Mouse (Mus musculus) intestine, postnatal 0 days (tissue): Measurements from ENCODE around the gene Mfsd12. TPM values are rescaled to one million over a fixed set of nuclear protein-coding genes. Genes with fewer than 3 reads are reported as not detected.
A peak's percentile ranks its signal among the peaks of the same experiment; 100 is the strongest.

Source experiments
- ATAC-seq: fragments of 200-750 bp; cut with Nextera tagmentation; 2 replicates; pipeline ENCODE4 v1.8.0; 2017; ENCODE audit warnings: mild to moderate bottlenecking, moderate TSS enrichment, moderate library complexity
- H3K27ac ChIP-seq: fragments of 300-500 bp; sonication (generic); 2 replicates; pipeline ENCODE4 v1.5.1; 2014; ENCODE audit warnings: mild to moderate bottlenecking, low read depth, low read length, moderate library complexity
- H3K27me3 ChIP-seq: fragments of 300-500 bp; sonication (generic); replicated peaks from 2 replicates; pipeline ENCODE4 v1.6.1; 2014; ENCODE audit warnings: low read length, mixed read lengths; ENCODE audit not compliant: control insufficient read depth, insufficient read depth
- H3K36me3 ChIP-seq: fragments of 300-500 bp; sonication (generic); 2 replicates; pipeline ENCODE4 v1.6.1; 2014; ENCODE audit warnings: mild to moderate bottlenecking, moderate library complexity; ENCODE audit not compliant: control insufficient read depth, insufficient read depth
- H3K4me1 ChIP-seq: fragments of 300-500 bp; sonication (generic); replicated peaks from 2 replicates; pipeline ENCODE4 v1.6.1; 2014; ENCODE audit warnings: antibody characterized with exemption, low read length, mixed read lengths; ENCODE audit not compliant: control insufficient read depth, insufficient read depth
- H3K4me2 ChIP-seq: fragments of 300-500 bp; sonication (generic); replicated peaks from 2 replicates; pipeline ENCODE4 v1.6.1; 2014; ENCODE audit warnings: low read depth, mild to moderate bottlenecking, moderate library complexity
- H3K4me3 ChIP-seq: fragments of 300-500 bp; sonication (generic); 2 replicates; pipeline ENCODE4 v1.5.1; 2014; ENCODE audit warnings: low read depth, low read length
- H3K9ac ChIP-seq: fragments of 300-500 bp; sonication (generic); 2 replicates; pipeline ENCODE4 v1.6.1; 2014; ENCODE audit warnings: mild to moderate bottlenecking, low read depth, low read length
- H3K9me3 ChIP-seq: fragments of 300-500 bp; sonication (generic); 2 replicates; pipeline ENCODE4 v1.6.1; 2016; ENCODE audit warnings: mixed run types; ENCODE audit not compliant: control insufficient read depth
- CTCF ChIP-seq: sonication (generic); IDR thresholded peaks from 2 replicates; pipeline ENCODE4 v1.5.1; 2016; ENCODE audit warnings: low read depth, mild to moderate bottlenecking, control low read depth, antibody characterized with exemption, moderate library complexity
- WGBS: fragments of 180-500 bp; shearing (Covaris S2); extraction: QIAGEN DNeasy Blood & Tissue Kit; methylation state at CpG from one replicate; pipeline ENCODE4 v1.1.7; 2014; 5-methylcytosine and 5-hydroxymethylcytosine counted together
- polyA plus RNA-seq: library from polyadenylated mRNA; unstranded; fragments of >200 nt; fragmentation: Nextera tagmentation; extraction: Ambion mirVana; gene quantifications from 2 replicates; pipeline ENCODE4 v1.2.1, GENCODE M21; 2015

The Mfsd12 gene
- polyA plus RNA-seq, 1 experiment from 2014 or later = 29.6 TPM

DNA sequence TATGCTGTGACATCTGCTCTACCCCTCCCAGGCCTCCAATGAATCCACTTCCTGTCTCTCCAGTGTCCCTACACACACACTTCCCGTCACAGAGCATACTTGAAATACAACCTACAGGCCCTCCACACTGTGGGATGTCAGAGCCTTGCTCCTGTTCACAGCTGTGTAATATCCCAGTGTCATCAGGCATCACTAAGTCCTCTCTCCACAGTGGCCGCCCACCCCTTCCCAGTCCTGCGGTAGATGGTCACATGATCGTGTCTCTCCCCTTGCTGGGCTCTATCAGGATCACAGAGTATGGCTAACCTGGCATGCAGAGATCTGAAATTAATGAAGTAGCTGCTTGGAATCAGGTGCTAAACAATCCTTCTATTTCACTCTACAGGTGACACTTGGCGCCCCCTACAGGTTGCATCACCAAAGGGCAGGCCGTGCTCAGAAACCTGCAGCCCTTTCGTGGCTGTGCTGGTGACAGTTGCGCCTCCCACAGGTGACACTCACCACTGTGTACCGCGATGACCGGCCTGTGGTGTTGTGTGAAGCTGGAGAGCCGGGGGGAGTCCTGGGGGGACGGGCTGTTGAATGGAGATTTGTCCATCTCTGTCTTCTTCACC lies 48.4 kb downstream of the Mfsd12 start:
- no peak for ATAC-seq
- Histone ChIP-seq H3K4me3 (no peak overlapping the region), H3K36me3 (peaks cover 28% of the 10 kb centered on the region), H3K27me3 (peaks cover 14% of the 10 kb centered on the region; the same call in 1 of the 2 replicates), H3K4me1 (peaks cover 26% of the 10 kb centered on the region), H3K9me3 (no peaks in the 10 kb centered on the region), H3K27ac (peak overlapping the region; percentile 46; the same call in 1 of the 2 replicates), H3K4me2 (no peak overlapping the region), H3K9ac (no peak overlapping the region)
- 53% methylated on average over 13 of the region's 13 CpGs for WGBS
- peak; percentile 86 for TF ChIP-seq CTCF

DNA sequence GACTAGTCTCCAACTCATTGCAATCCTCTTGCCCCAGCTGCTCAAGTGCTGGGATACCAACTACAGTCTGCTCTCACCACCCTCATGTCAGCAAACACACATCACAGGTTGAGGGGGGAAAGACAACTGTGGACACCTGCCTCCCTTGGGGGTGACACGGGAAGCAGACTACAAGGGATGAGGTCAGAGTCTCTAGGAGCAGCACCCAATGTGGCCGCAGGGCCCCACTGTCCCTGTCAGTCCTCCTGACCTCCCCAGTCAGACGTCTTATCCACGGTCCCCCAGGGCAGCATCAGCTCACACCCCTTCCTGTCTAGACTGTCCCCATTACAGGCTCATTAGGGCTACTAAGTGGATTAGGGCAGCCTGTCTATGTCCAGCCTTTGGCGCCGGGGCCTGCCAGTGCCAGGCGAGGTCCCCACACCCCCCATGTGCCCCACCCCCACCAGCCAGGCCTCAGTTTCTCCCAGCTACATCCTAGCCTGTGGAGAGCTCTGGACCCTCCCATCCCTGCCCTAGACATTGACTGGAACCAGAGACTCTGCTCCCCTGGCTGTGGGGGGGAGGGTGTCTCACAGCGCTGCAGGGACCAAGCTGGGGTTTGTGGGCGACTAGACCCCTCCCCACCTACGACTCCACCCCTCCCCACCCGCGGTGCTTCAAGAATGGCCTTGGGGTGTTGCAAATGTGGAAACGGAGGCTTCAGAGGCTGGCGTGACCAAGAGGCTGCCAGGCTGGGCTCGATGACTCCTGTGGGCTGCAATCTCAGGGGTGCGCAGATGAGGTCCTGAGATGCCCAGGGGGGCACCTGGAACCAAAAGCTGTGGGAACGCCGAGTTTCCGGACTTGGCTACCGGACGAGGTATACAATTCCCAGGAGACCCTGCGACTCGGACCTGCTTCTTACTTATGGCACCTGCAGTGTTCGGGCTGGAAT lies 49.5 kb downstream of the Mfsd12 start:
- ATAC-seq = no peak
- H3K36me3 ChIP-seq = peaks cover 28% of the 10 kb centered on the region
- 0 out of 2 replicates have a peak overlapping the region, but pooled peaks have one; percentile 31 for H3K9ac ChIP-seq
- peaks cover 14% of the 10 kb centered on the region; the same call in 1 of the 2 replicates for H3K27me3 ChIP-seq
- peaks cover 23% of the 10 kb centered on the region for H3K4me1 ChIP-seq
- H3K27ac ChIP-seq = no peak overlapping the region
- no peak for TF ChIP-seq CTCF
- 52% methylated on average over 24 of the region's 24 CpGs for WGBS
- H3K4me3 ChIP-seq = no peak overlapping the region
- H3K4me2 ChIP-seq = peak overlapping the region; percentile 43
- no peaks in the 10 kb centered on the region for H3K9me3 ChIP-seq

DNA sequence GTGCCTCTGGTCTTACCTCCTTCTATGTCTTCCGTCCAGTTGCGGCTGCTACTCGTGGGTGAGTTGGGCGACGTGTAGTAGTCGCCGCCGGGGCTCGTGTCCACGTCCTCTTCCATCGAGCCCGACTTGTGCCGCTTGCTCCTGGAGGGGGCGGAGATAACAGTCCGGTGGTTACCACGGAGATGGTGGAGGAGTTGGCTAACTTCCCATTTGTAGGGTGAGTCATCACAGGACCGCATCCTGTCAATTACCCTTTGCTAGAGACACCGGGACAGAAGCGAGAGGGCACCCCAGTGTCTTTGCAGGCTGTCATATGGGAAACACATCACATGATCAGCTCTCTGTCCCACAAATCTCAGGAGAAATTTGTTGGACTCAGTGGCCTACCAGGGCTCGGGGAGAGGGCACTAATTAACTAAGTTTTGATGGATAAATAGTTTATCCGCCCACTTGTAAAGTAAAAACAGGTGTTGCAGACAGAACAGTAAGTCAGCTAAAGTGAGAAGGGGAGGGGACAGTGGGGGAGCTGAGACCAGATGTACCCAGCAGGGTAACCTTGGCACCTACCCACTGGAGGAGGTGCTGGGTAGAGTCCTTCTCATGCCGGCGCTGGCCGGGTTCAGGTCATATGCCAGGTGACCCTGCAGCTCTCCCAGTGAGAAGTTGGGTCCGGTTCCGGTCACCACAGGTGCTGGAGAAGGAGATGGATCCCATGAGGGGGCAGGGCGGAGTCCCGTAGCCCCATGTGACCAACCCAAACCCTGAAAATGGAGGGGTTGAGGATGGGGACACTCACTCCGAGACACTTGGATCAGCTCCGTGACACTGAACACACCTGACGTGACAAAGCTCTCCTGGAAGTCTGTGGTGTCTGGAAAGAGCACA lies 50.5 kb downstream of the Mfsd12 start:
- peak overlapping the region; percentile 43 for H3K4me2 ChIP-seq
- 27% methylated on average over 31 of the region's 31 CpGs for WGBS
- H3K9ac ChIP-seq = peak overlapping the region; percentile 18; the same call in 1 of the 2 replicates
- peak; percentile 25; the same call in 1 of the 2 replicates for TF ChIP-seq CTCF
- H3K27ac ChIP-seq = no peak overlapping the region
- peak; percentile 22; the same call in 1 of the 2 replicates for ATAC-seq
- peaks cover 14% of the 10 kb centered on the region; the same call in 1 of the 2 replicates for H3K27me3 ChIP-seq
- no peak overlapping the region for H3K4me3 ChIP-seq
- peaks cover 19% of the 10 kb centered on the region for H3K4me1 ChIP-seq
- no peaks in the 10 kb centered on the region for H3K9me3 ChIP-seq
- peaks cover 28% of the 10 kb centered on the region for H3K36me3 ChIP-seq

DNA sequence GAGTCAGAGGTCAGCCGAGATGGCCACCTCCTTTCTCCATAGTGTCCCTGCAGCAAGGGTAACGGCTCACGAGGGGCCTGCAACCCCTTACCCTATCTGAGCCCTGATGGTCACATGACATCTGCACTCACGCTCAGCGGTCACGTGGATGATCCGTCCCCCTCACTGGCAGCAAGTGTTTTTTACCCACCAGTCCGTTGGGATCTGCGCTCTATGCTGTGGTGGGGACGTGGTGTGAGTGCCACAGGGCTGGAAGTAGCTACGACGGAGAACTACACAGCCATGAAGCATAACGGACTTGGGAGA lies 51.1 kb downstream of the Mfsd12 start:
- H3K9ac ChIP-seq = peak overlapping the region; percentile 18; the same call in 1 of the 2 replicates
- H3K4me3 ChIP-seq = no peak overlapping the region
- H3K27ac ChIP-seq = 0 out of 2 replicates have a peak overlapping the region, but pooled peaks have one; percentile 7
- H3K36me3 ChIP-seq = peaks cover 28% of the 10 kb centered on the region
- 0 out of 2 replicates have a peak overlapping the region, but pooled peaks have one; percentile 24 for H3K4me2 ChIP-seq
- 58% methylated on average over 13 of the region's 13 CpGs for WGBS
- H3K4me1 ChIP-seq = peaks cover 19% of the 10 kb centered on the region
- no peak for TF ChIP-seq CTCF
- H3K27me3 ChIP-seq = peaks cover 14% of the 10 kb centered on the region; the same call in 1 of the 2 replicates
- peak; percentile 2 for ATAC-seq
- H3K9me3 ChIP-seq = no peaks in the 10 kb centered on the region

DNA sequence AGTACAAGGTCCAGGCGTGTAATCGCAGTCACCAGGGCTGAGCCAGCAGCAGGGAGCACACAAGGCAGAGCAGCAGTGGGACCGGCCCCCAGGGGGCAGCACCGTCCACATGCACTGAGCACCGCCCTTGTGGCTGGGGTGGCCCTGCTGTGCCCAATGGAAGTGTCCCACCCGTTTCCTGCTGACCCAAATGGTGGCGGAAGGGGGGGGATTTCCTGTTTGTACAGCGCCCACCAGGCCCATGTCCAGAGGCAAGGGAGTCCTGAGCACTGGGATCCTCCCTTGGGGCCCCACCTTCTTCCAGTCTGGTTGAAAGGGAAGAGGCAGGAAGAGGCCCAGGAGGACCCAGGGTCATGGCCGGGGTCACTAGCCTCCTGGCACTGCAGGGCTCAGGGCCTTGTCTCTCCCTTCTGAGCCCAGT lies 51.6 kb downstream of the Mfsd12 start:
- peak; percentile 98 for TF ChIP-seq CTCF
- peaks cover 10% of the 10 kb centered on the region; the same call in 1 of the 2 replicates for H3K27me3 ChIP-seq
- peaks cover 28% of the 10 kb centered on the region for H3K36me3 ChIP-seq
- H3K4me2 ChIP-seq = peak overlapping the region; percentile 24; the same call in 1 of the 2 replicates
- H3K9ac ChIP-seq = no peak overlapping the region
- H3K27ac ChIP-seq = 0 out of 2 replicates have a peak overlapping the region, but pooled peaks have one; percentile 7
- H3K4me3 ChIP-seq = no peak overlapping the region
- WGBS = 21% methylated on average over 9 of the region's 9 CpGs
- no peaks in the 10 kb centered on the region for H3K9me3 ChIP-seq
- peak; percentile 76 for ATAC-seq
- H3K4me1 ChIP-seq = peaks cover 19% of the 10 kb centered on the region
